In the genomic region with DNA sequence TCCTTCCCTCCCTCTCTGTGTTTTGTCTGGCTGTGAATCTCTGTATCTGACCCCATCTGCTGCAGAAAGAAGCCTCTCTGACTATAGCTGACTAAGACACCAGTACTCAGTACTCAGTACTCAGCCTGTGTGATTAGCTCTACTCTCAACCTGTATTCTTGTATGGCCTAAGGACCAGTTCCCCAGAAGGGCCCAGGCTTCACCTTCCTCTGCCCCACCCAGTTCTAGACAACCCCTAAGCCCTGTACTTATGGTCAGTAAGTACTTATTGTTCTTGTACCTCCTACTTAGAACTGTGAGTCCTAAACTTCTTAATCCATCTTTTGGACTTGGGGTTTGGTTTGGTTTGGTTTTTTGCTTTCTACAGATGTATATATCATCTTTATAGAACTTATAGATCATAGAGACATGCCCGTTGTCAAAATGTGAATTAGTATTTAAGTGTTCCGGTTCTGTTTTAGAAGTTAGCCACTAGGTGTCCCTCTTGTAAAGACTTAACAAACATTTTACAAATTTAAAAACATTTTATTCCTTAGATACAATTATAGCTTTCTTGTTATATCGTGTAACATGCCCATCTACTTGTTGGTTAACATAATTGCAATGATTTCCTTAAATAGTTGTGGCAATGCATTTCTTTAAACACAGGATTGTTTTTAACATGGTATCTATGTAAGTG, we compare ENCODE assay signal across 9 mouse cellular contexts. TPM values are rescaled to one million over a fixed set of nuclear protein-coding genes. Genes with fewer than 3 reads are reported as not detected.
DNase-seq lines count a peak whose midpoint lies in the region; ATAC-seq and TF ChIP-seq lines count a peak whose summit lies in the region.
"Had no signal": no experiment of that assay in that cellular context is flagged by ENCODE, and none has a peak within 500 bp of the region (broad histone marks: within the 10 kb centered on the region; RNA-seq: fewer than 3 reads in every experiment).

No protein-coding gene starts in this region.

- no peak overlapping the region for H3K27ac ChIP-seq in kidney, postnatal 0 days
- H3K27ac ChIP-seq in MEL (ENCODE audit: control insufficient read depth, low read depth, low read length), result no peak overlapping the region
- no peak overlapping the region for H3K27ac ChIP-seq in limb, embryonic 14.5 days (replicated peaks; ENCODE audit: low read depth, low read length)

- no peaks in the 10 kb centered on the region for H3K4me1 ChIP-seq in kidney, postnatal 0 days (replicated peaks; ENCODE audit: insufficient read depth, low read length)
- no peaks in the 10 kb centered on the region for H3K4me1 ChIP-seq in MEL (ENCODE audit: control insufficient read depth in 1 of 2, insufficient read depth in 2 of 2, low read length in 2 of 2)
- H3K4me1 ChIP-seq in limb, embryonic 14.5 days (ENCODE audit: control insufficient read depth, insufficient read depth, low read length), result no peaks in the 10 kb centered on the region

- no peaks in the 10 kb centered on the region for H3K27me3 ChIP-seq in kidney, postnatal 0 days (ENCODE audit: insufficient read depth, low read length)
- H3K27me3 ChIP-seq in MEL (ENCODE audit: control insufficient read depth in 1 of 2, insufficient read depth in 2 of 2, low read length in 2 of 2), result no peaks in the 10 kb centered on the region
- no peaks in the 10 kb centered on the region for H3K27me3 ChIP-seq in limb, embryonic 14.5 days (ENCODE audit: control insufficient read depth, insufficient read depth, low read length)

- peak; percentile 71 for TF ChIP-seq CTCF in kidney, postnatal 0 days (IDR thresholded peaks at IDR 0.05; ENCODE audit: low read depth)
- peak in 2 of 3 experiments; percentile 8 to 46; a peak in 2 of 6 replicates for TF ChIP-seq CTCF in MEL (IDR thresholded peaks at IDR 0.05 in 2 of 3, conservative IDR thresholded peaks at IDR 0.05 in 1 of 3; ENCODE audit: control insufficient read depth in 1 of 3, insufficient read depth in 1 of 3, low read depth in 2 of 3, low read length in 3 of 3, poor library complexity in 1 of 3, severe bottlenecking in 1 of 3)

- H3K9ac ChIP-seq in kidney, postnatal 0 days (ENCODE audit: low read depth, low read length), result no peak overlapping the region
- H3K9ac ChIP-seq in MEL (ENCODE audit: control insufficient read depth, low read depth, low read length, poor library complexity, severe bottlenecking), result no peak overlapping the region
- no peak overlapping the region for H3K9ac ChIP-seq in limb, embryonic 14.5 days (ENCODE audit: low read depth, low read length, severe bottlenecking)

- ATAC-seq in kidney, postnatal 0 days (replicated peaks; ENCODE audit: low FRiP score, low read depth), result no peak
- ATAC-seq in limb, embryonic 14.5 days (ENCODE audit: low FRiP score, low read depth), result no peak
- ATAC-seq: inflammation-experienced regulatory T-cells, adult 6 months had no signal

- H3K36me3 ChIP-seq in kidney, postnatal 0 days (ENCODE audit: insufficient read depth, low read length), result peaks cover 26% of the 10 kb centered on the region
- peaks cover 0 to 22% of the 10 kb centered on the region in 2 experiments; a peak in 2 of 4 replicates for H3K36me3 ChIP-seq in MEL (ENCODE audit: control insufficient read depth in 1 of 2, insufficient read depth in 2 of 2, low read length in 2 of 2)
- peaks cover 66% of the 10 kb centered on the region for H3K36me3 ChIP-seq in limb, embryonic 14.5 days (ENCODE audit: control insufficient read depth, insufficient read depth, low read length)

- TF ChIP-seq RAD21 in MEL (IDR thresholded peaks at IDR 0.05; ENCODE audit: low read depth, low read length), result peak; percentile 30

- TF ChIP-seq EP300 in MEL (IDR thresholded peaks at IDR 0.05; ENCODE audit: low read depth in 1 of 2, low read length in 2 of 2), result no peak

- H3K9me3 ChIP-seq in kidney, postnatal 0 days (replicated peaks; ENCODE audit: low read length), result no peaks in the 10 kb centered on the region
- no peaks in the 10 kb centered on the region for H3K9me3 ChIP-seq in MEL (replicated peaks; ENCODE audit: insufficient read depth, low read length)
- no peaks in the 10 kb centered on the region for H3K9me3 ChIP-seq in limb, embryonic 14.5 days (ENCODE audit: control insufficient read depth, low read length)

- DNase-seq in embryo, embryonic 10.5 days (ENCODE audit: low spot score), result peak; percentile 27
- DNase-seq in embryo, embryonic 10 days (ENCODE audit: low spot score), result no peak
- peak; percentile 86 for DNase-seq in kidney, postnatal 0 days (ENCODE audit: low spot score)
- DNase-seq in kidney, postnatal 10 days, result no peak
- peak; percentile 28 for DNase-seq in MEL (ENCODE audit: low read depth, low spot score)
- DNase-seq in limb, embryonic 14.5 days (ENCODE audit: low spot score), result peak; percentile 58
- no peak for DNase-seq in spleen, postnatal 36 days (ENCODE audit: low spot score in 2 of 2)
- no peak for DNase-seq in right cerebral cortex, postnatal 14 days

- WGBS in kidney, postnatal 0 days, result 42% methylated on average over 3 of the region's 3 CpGs
- WGBS in limb, embryonic 14.5 days, result 62% methylated on average over 3 of the region's 3 CpGs

- no peak overlapping the region for H3K4me2 ChIP-seq in kidney, postnatal 0 days (ENCODE audit: low read length)
- no peak overlapping the region for H3K4me2 ChIP-seq in limb, embryonic 14.5 days (replicated peaks; ENCODE audit: low read depth, low read length, severe bottlenecking)

- H3K79me2 ChIP-seq in MEL (ENCODE audit: control insufficient read depth, insufficient read depth, low read length, poor library complexity), result peaks cover 2% of the 10 kb centered on the region; the same call in 1 of the 2 replicates

- H3K4me3 ChIP-seq in kidney, postnatal 0 days (replicated peaks; ENCODE audit: low read depth, low read length), result no peak overlapping the region
- H3K4me3 ChIP-seq in MEL (ENCODE audit: control insufficient read depth in 1 of 2, insufficient read depth in 1 of 2, low read depth in 2 of 2, low read length in 2 of 2), result no peak overlapping the region
- no peak overlapping the region for H3K4me3 ChIP-seq in limb, embryonic 14.5 days (replicated peaks; ENCODE audit: low read length)

- TF ChIP-seq POLR2A in MEL (IDR thresholded peaks at IDR 0.05; ENCODE audit: control insufficient read depth in 1 of 2, insufficient read depth in 1 of 2, low read depth in 1 of 2, low read length in 2 of 2, poor library complexity in 1 of 2), result no peak
- no peak for TF ChIP-seq POLR2A in limb, embryonic 14.5 days (IDR thresholded peaks at IDR 0.05; ENCODE audit: borderline replicate concordance, extremely low read depth, insufficient read depth, insufficient read length)

TF ChIP-seq in MEL, 35 proteins besides CTCF, POLR2A, EP300 and RAD21:
- TF ChIP-seq MAX (IDR thresholded peaks at IDR 0.05; ENCODE audit: low read length) (no peak), E2F4 (IDR thresholded peaks at IDR 0.05; ENCODE audit: borderline replicate concordance, low read depth, low read length) (no peak), SMC3 (IDR thresholded peaks at IDR 0.05; ENCODE audit: low read depth, low read length) (0 out of 2 replicates have a peak, but pooled peaks have one; percentile 16), KAT2A (conservative IDR thresholded peaks at IDR 0.05; ENCODE audit: low read depth, low read length) (no peak), ZKSCAN1 (IDR thresholded peaks at IDR 0.05; ENCODE audit: low read depth, low read length) (no peak), MXI1 (IDR thresholded peaks at IDR 0.05; ENCODE audit: low read depth, low read length) (no peak), RCOR1 (IDR thresholded peaks at IDR 0.05; ENCODE audit: low read depth, low read length) (no peak)

RNA-seq across cellular contexts. Expression of a gene that starts 7.7 kb away (rescaled TPM):
- polyA plus RNA-seq in kidney, postnatal 0 days (2015; fragmentation: Nextera tagmentation; extraction: Ambion mirVana), result 28.6 and 31.8 TPM in 2 replicates
- 32.0 and 35.2 TPM in 2 replicates for total RNA-seq in MEL (2012; rRNA removed)
- 100 to 1,000 TPM in 1 of 2 experiments, 10 to 100 TPM in 1; 61.4 to 337 TPM for polyA plus RNA-seq in MEL (2012; ENCODE audit: insufficient read depth in 1 of 2, insufficient read length in 2 of 2, low read depth in 1 of 2, low replicate concordance in 2 of 2, missing spikeins in 1 of 2)
- polyA plus RNA-seq in limb, embryonic 14.5 days (2012; rRNA removed), result 14.4 and 24.4 TPM in 2 replicates
- 34.5 and 35.5 TPM in 2 replicates for polyA plus RNA-seq in limb, embryonic 14.5 days (2014; fragmentation: Nextera tagmentation; extraction: Ambion mirVana)

Comparison
In these comparisons a context has a peak if more than half of its experiments do, and no peak if none do; other contexts are left out.
1. DNase-seq: peak in embryo, embryonic 10.5 days (single experiment), kidney, postnatal 0 days (single experiment), MEL (single experiment) and limb, embryonic 14.5 days (single experiment); none in embryo, embryonic 10 days (single experiment), kidney, postnatal 10 days (single experiment), spleen, postnatal 36 days (0 of 2) and right cerebral cortex, postnatal 14 days (single experiment).